Mouse (Mus musculus): ENCODE results near the gene Arfip2. TPM values are rescaled to one million over a fixed set of nuclear protein-coding genes. Genes with fewer than 3 reads are reported as not detected.

Gene Arfip2
- 10 to 100 TPM; 50.6 to 93.3 (median 68.0) TPM for total RNA-seq (2022)

GRCm38 (mm10) chr7:105640233-105640893 lies at the start of gene Arfip2, which contains the start of gene Gm45799:
Gene Arfip2 (minus strand): TSS chr7:105640416.
Gene Gm45799 (plus strand): TSS chr7:105640552.
- peak; percentile 98 for DNase-seq

GRCm38 (mm10) chr7:105685541-105686197 lies 45.5 kb upstream of the Arfip2 start:
- DNase-seq: no peak

- peak; percentile 80 for DNase-seq
These were observed 10.6 kb upstream of the Arfip2 start, which contains the start of gene Dnhd1 for GRCm38 (mm10) chr7:105650639-105651435. Gene Dnhd1 (plus strand): TSS chr7:105650827.

GRCm38 (mm10) chr7:105641936-105642335 lies 1.7 kb upstream of the Arfip2 start:
- DNase-seq: no peak

GRCm38 (mm10) chr7:105640894-105641255 lies 659 bp upstream of the Arfip2 start:
- no peak for DNase-seq

- DNase-seq: no peak
These were observed 460 bp downstream of the Arfip2 start, which contains the start of gene Timm10b for GRCm38 (mm10) chr7:105639756-105640155. Gene Timm10b (plus strand): TSS chr7:105640056.

GRCm38 (mm10) chr7:105639304-105639703 lies 912 bp downstream of the Arfip2 start:
- no peak for DNase-seq

GRCm38 (mm10) chr7:105638776-105639175 lies 1.4 kb downstream of the Arfip2 start:
- DNase-seq: no peak

GRCm38 (mm10) chr7:105635726-105636125 lies 4.5 kb downstream of the Arfip2 start:
- no peak for DNase-seq

- DNase-seq: no peak
These were observed 5.8 kb downstream of the Arfip2 start for GRCm38 (mm10) chr7:105634272-105634920.

GRCm38 (mm10) chr7:105633801-105634135 lies 6.4 kb downstream of the Arfip2 start:
- no peak for DNase-seq

GRCm38 (mm10) chr7:105633127-105633800 lies 7.0 kb downstream of the Arfip2 start, which contains the start of gene Trim3:
Gene Trim3 (minus strand): TSS chr7:105633571.
- DNase-seq: peak; percentile 88

GRCm38 (mm10) chr7:105632551-105632972 lies 7.7 kb downstream of the Arfip2 start:
- no peak for DNase-seq

- DNase-seq: peak; percentile 50
These were observed 11.6 kb downstream of the Arfip2 start for GRCm38 (mm10) chr7:105628633-105629032.

GRCm38 (mm10) chr7:105625397-105625796 lies 14.8 kb downstream of the Arfip2 start:
- no peak for DNase-seq

GRCm38 (mm10) chr7:105621646-105622292 lies 18.4 kb downstream of the Arfip2 start:
- DNase-seq: no peak

- DNase-seq: no peak
These were observed 19.2 kb downstream of the Arfip2 start for GRCm38 (mm10) chr7:105621053-105621452.

- DNase-seq: no peak
These were observed 20.5 kb downstream of the Arfip2 start for GRCm38 (mm10) chr7:105619701-105620100.

GRCm38 (mm10) chr7:105617810-105618209 lies 22.4 kb downstream of the Arfip2 start:
- DNase-seq: no peak

- DNase-seq: no peak
These were observed 23.7 kb downstream of the Arfip2 start for GRCm38 (mm10) chr7:105616561-105616960.

- no peak for DNase-seq
These were observed 24.5 kb downstream of the Arfip2 start for GRCm38 (mm10) chr7:105615720-105616119.

All from adrenal gland, adult 8-10 months (tissue).